Mouse (Mus musculus) ovary, adult 18-20 months (tissue): Measurements from ENCODE around the gene Taf15.
"Not testable (repeated sequence)": the region's sequence is repeated elsewhere in the genome, so short reads cannot be mapped to it uniquely, and the experiment has no call there.

ENCODE experiments used
- DNase-seq: peaks from one replicate; pipeline ENCODE4 v3.0.0; 2022; ENCODE audit warnings: low spot score, mixed read lengths

The Taf15 gene

DNA sequence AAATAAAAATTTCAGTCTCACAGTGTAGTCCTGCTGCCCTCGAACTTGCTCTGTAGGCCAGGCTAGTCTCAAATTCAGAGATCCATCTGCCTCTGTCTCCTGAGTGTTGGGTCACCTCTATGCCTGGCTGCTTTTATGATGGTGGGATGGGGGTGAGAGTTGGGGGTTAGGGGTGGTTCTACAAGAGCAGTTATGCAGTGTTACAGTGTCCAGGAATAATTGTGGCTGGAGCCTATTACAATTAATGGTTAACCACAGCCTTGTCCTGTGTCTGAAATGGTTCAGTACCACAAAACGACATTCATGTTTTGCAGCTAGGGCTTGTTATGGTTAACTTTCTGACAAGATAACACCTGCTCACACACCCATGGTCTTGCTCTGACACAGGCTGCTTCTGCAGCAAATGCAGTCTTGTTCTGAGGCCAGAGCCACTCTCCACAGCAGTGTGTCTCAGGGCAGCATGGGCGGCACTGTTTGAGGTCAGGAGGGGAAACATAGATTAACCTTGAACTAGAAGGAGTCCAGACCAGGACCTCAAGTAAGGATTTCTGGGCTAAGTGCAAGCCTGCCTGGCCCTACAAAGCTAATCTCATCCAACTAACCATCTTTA is 65.9 kb downstream of the Taf15 start:
- DNase-seq = no peak

- no peak for DNase-seq
Observed at GRCm38 (mm10) chr11:83540931-83541330, 68.0 kb downstream of the Taf15 start.

DNA sequence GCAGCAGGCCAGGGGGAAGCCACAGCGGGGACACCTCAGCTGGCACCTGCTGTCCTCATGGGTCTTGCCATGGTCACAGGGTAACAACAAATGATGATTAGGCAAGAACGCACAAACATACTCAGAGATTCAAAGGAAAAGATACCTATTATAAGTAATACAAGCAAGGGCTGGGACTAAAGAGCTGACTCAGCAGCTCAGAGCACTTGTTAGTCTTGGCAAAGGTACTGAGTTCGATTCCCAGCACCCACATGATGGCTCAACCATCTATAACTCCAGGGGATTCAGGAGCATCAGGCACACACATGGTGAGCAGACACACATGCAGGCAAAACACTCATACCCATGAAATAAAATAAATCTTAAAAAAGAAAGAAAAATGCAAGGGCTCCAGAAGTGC is 68.5 kb downstream of the Taf15 start:
- no peak for DNase-seq

- DNase-seq = no peak
Observed at GRCm38 (mm10) chr11:83544214-83544613, 71.3 kb downstream of the Taf15 start.

DNA sequence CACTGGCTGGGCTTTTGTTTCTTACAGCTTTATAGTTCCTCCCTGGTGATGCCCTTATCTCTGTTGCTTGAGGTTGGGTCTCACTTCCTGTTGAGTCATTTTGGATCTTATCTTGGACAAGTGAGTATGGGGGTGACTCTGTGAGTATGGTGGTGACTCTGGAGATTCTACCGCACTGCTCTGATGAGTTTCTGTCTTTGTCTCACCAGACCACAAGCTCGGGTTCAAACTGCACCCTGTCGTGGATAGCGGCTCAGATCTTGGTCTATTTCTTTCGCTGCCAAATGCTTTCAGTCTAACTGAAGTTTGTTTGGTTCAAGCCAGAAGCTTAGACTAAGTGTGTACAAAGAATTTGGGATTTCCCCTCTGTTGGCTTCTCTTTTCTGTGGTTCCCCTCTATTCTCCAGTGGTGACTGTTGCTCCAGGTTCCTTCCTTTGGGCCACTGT is 77.3 kb downstream of the Taf15 start:
- no peak for DNase-seq

DNA sequence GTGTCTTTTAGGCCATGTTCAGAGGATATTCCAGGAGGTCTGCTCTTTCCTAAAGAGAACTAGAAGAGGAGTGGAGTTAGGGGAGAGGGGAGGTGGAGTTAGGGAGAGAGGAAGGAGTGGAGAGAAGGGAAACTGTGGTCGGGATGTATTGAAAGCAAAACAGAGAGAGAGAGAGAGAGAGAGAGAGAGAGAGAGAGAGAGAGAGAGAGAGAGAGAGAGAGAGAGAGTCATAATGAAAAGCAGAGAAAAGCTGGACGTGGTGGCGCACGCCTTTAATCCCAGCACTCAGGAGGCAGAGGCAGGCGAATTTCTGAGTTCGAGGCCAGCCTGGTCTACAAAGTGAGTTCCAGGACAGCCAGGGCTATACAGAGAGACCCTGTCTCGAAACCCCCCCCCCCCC is 78.2 kb downstream of the Taf15 start:
- DNase-seq = not testable (repeated sequence)

GRCm38 (mm10) chr11:83551668-83552067 is 78.8 kb downstream of the Taf15 start:
- no peak for DNase-seq
